Mouse (Mus musculus) heart, postnatal 10 days (tissue): ENCODE results near the gene Vmn1r72. TPM values are rescaled to one million over a fixed set of nuclear protein-coding genes. Genes with fewer than 3 reads are reported as not detected.
"Not testable (repeated sequence)": the region's sequence is repeated elsewhere in the genome, so short reads cannot be mapped to it uniquely, and the experiment has no call there.

Experiments
- DNase-seq, 2 experiments: peaks; one replicate each; pipeline ENCODE4 v3.0.0; 2021
- intact Hi-C: fragments of 180-260 bp; cut with DNase I; formaldehyde crosslinking; loops from one replicate; pipeline ENCODE4 v1.15.1; 2025
- total RNA-seq, 2 experiments: library from RNA; stranded (reverse); gene quantifications; 2 replicates each; pipeline ENCODE4 v1.2.3; 2021

The Vmn1r72 gene
- total RNA-seq, result not detected

DNA sequence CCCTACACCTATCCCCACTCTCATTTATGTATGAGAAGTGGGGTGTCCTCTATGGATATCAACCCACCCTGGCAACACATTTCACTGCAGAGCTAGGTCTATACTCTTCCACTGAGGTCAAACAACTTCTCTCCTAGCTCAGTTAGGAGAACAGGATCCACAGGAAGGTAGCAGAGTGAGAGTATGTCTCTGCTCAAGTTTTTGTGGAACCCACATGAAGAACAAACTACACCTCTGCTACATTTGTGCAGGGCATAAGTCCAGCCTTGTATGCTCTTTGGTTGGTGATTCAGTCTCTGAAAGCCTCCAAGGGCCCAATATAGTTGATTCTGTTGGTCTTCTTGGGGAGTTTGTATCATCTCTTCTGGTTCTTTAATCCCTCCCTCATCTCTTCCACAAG, at the start of gene Vmn1r72:
Gene Vmn1r72, minus strand, starts transcription at position 101 of the 400 bp plus-strand sequence.
- DNase-seq, intact Hi-C loops: not testable (repeated sequence)

DNA sequence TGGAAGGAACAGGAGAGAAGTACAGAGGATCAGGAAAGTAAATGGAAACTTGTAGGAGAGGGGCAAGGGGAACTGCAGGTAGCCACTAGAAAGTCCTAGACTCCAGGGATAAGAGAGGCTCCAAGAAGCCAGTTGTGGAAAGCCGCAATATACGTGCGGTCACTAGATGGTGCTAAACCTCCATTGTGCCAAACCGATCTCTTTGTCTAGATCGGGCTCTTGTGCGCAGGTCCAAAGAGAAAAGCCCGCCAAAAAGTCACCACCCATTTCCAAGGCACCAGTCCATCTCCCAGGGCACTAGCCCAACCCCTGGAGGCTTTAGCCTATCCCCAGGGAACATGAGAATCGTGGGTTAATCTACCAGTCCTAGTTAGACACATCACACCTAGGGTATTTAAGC, 62.9 kb downstream of the Vmn1r72 start:
- intact Hi-C loops, result not testable (repeated sequence)
- peak; percentile 1 to 2 for DNase-seq

Other genes starting within 250 kb of the Vmn1r72 start
- not detected for gene Zscan4-ps2, start 165.8 kb downstream of the Vmn1r72 start, total RNA-seq
- not detected for gene Zscan4-ps3, start 70.8 kb downstream of the Vmn1r72 start, total RNA-seq
- not detected for gene Vmn1r73, start 50.1 kb upstream of the Vmn1r72 start, total RNA-seq
- not detected for gene Vmn1r74, start 153.8 kb upstream of the Vmn1r72 start, total RNA-seq
- gene Vmn1r75, start 194.5 kb upstream of the Vmn1r72 start, total RNA-seq, result not detected